Mouse (Mus musculus) B cell, adult 62 days (primary cell): ENCODE data around the gene Cyp3a11. TPM values are rescaled to one million over a fixed set of nuclear protein-coding genes. Genes with fewer than 3 reads are reported as not detected.

ENCODE experiments used
- total RNA-seq: library from RNA; stranded (reverse); gene quantifications from 4 replicates; pipeline ENCODE4 v1.2.4, GENCODE M21; 2023

Cyp3a11 gene
- total RNA-seq, result not detected in 4 replicates

DNA sequence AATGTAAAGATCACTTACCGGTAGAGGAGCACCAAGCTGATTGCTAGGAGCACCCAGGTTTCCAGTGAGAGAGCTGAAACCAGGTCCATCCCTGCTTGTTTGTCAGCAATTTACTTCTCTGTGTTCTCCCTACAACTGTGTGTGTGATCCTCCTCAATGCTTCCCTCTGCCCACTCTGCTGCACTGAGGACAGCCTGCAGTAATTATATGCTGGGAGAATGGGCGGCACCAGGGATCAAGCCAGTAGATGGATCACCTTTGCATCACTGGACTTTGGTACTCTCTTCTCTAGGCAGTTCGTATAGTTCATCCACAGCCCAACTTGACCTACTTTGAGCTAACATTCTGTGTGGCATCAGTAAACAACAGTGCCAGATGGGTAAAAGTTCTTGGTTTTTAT is at the start of gene Cyp3a11:
Gene Cyp3a11, minus strand, starts transcription at position 277 of the 400 bp plus-strand sequence.

DNA sequence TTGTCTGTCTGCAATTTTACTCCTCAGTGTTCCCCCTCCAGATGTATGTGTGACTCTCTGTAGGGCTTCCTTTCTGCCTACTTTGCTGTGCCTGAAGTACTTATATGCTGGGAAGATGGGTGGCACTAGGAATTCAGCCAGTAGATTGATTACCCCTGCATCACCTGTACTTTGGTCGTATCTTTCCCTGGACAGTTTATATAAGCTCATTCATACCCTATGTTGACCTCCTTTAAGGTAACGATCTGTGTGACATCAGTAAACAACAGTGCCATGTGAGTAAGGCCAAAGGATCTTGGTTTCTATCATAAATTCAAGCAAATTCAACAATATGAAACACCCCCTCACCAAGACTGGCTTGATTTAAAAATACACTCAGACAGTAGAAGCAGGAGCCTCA is 74.0 kb downstream of the Cyp3a11 start, which contains the start of gene Cyp3a44:
Gene Cyp3a44, minus strand, starts transcription at position 79 of the 400 bp plus-strand sequence.

Other genes starting within 250 kb of the Cyp3a11 start
- gene Cyp3a41a, start 159.8 kb downstream of the Cyp3a11 start, total RNA-seq, result not detected in 4 replicates
- not detected in 4 replicates for gene Cyp3a44, start 74.1 kb downstream of the Cyp3a11 start, total RNA-seq
- gene Cyp3a25, start 129.7 kb upstream of the Cyp3a11 start, total RNA-seq, result not detected in 4 replicates
- not detected in 4 replicates for gene Cyp3a59, start 199.3 kb upstream of the Cyp3a11 start, total RNA-seq